Mouse (Mus musculus): Measurements from ENCODE around the gene Galnt14. TPM values are rescaled to one million over a fixed set of nuclear protein-coding genes. Genes with fewer than 3 reads are reported as not detected.

Galnt14 gene
- polyA plus RNA-seq, 1 experiment from 2014 or later, result 0.30 TPM

DNA sequence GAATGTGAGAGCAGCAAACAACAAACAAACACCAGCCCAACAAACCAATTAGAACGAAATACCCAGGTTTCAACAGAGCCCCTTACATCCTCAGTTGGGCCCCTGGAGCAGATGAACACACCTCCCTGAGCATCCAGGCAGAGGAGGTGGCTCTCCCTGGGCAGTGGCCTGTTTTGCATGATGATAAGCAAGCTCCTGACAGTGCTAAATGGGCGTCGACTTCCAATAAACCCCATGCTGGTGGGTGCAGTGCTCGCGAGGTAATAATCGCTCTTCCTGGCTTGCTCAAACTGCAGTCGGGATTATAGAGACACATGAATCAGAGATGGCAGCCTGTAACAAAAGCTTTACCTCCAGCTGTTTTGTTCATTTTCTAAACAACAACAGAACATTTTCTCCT lies 235.9 kb downstream of the Galnt14 start:
- Histone ChIP-seq H3K9ac (ENCODE audit: low read length) (no peak overlapping the region), H3K27ac (ENCODE audit: low read length) (no peak overlapping the region), H3K9me3 (replicated peaks; ENCODE audit: control insufficient read depth, low read length) (no peaks in the 10 kb centered on the region), H3K27me3 (ENCODE audit: control insufficient read depth, insufficient read depth, low read length) (no peaks in the 10 kb centered on the region), H3K4me3 (replicated peaks; ENCODE audit: low read length) (no peak overlapping the region), H3K36me3 (ENCODE audit: control insufficient read depth, insufficient read depth, low read length) (no peaks in the 10 kb centered on the region), H3K4me1 (ENCODE audit: control insufficient read depth, insufficient read depth, low read length) (no peaks in the 10 kb centered on the region), H3K4me2 (ENCODE audit: low read depth, low read length) (no peak overlapping the region)
- WGBS, result 46% methylated on average over 7 of the region's 7 CpGs
- no peak for ATAC-seq (ENCODE audit: insufficient read depth, low FRiP score)

DNA sequence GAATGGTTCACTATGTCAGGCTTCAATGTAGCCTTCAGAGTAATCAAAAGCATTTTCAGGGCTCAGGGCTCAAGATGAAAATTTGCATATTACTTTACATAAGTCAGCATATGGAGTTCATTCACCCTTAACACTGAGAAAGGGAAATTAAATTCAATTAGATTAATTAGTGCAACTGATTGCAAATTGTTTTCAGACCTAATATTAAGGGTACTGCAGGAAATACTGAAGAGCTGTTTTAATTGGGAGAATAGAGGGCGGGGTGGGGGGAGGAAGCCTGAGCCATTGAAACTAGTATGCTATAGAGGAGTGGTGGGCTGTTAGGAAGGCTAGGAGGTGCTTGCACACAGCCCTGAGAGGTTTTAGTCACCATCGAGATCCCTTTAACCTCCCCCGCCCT lies 237.2 kb downstream of the Galnt14 start:
- H3K4me3 ChIP-seq (replicated peaks; ENCODE audit: low read length), result no peak overlapping the region
- H3K9me3 ChIP-seq (replicated peaks; ENCODE audit: control insufficient read depth, low read length), result no peaks in the 10 kb centered on the region
- WGBS, result 85% methylated on average over 3 of the region's 3 CpGs
- no peaks in the 10 kb centered on the region for H3K27me3 ChIP-seq (ENCODE audit: control insufficient read depth, insufficient read depth, low read length)
- H3K27ac ChIP-seq (ENCODE audit: low read length), result no peak overlapping the region
- ATAC-seq (ENCODE audit: insufficient read depth, low FRiP score), result no peak
- H3K9ac ChIP-seq (ENCODE audit: low read length), result no peak overlapping the region
- no peaks in the 10 kb centered on the region for H3K36me3 ChIP-seq (ENCODE audit: control insufficient read depth, insufficient read depth, low read length)
- no peak overlapping the region for H3K4me2 ChIP-seq (ENCODE audit: low read depth, low read length)
- H3K4me1 ChIP-seq (ENCODE audit: control insufficient read depth, insufficient read depth, low read length), result no peaks in the 10 kb centered on the region

DNA sequence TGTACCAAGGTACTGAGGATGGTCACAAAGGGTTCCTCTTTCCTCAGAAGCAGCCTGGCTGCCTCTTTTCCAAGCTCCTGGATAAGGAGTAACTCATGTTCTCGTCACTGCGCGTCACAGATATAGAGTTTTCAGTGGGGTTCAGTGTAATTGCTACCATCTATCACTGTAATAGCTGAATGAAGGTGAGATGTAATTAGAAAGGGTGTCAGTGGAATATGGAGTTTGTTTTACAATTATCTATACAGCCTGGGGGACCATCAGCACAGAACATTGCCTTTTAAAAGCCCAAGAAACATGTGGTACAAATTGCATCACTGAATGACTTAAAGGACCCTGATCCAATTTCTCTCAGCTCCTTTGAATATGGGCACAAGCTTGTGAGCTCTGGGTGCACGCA lies 249.4 kb downstream of the Galnt14 start:
- WGBS, result 84% methylated on average over 4 of the region's 4 CpGs
- no peak overlapping the region for H3K4me2 ChIP-seq (ENCODE audit: low read depth, low read length)
- no peaks in the 10 kb centered on the region for H3K27me3 ChIP-seq (ENCODE audit: control insufficient read depth, insufficient read depth, low read length)
- H3K36me3 ChIP-seq (ENCODE audit: control insufficient read depth, insufficient read depth, low read length), result no peaks in the 10 kb centered on the region
- no peak for ATAC-seq (ENCODE audit: insufficient read depth, low FRiP score)
- H3K27ac ChIP-seq (ENCODE audit: low read length), result no peak overlapping the region
- H3K9ac ChIP-seq (ENCODE audit: low read length), result no peak overlapping the region
- no peaks in the 10 kb centered on the region for H3K4me1 ChIP-seq (ENCODE audit: control insufficient read depth, insufficient read depth, low read length)
- H3K4me3 ChIP-seq (replicated peaks; ENCODE audit: low read length), result no peak overlapping the region
- H3K9me3 ChIP-seq (replicated peaks; ENCODE audit: control insufficient read depth, low read length), result no peaks in the 10 kb centered on the region

DNA sequence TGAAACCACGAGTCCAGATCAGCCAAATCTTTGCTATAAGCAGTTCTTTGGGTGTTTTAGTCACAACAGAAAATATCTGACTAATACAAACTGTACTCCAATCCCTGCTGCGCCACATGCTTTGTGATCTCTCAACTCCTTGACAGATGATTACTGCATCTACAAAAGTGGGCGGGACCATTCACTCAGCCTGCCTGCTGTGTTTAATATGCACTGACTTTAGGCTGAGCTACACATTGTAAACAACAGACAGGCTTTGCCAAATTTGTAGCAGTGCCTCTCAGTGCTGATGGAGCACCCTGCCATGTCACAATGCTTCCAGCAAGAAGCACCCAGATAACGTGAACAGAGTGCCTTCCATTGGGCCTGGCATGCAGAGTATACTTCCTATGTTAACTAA lies 251.5 kb downstream of the Galnt14 start:
- no peak overlapping the region for H3K4me2 ChIP-seq (ENCODE audit: low read depth, low read length)
- WGBS, result 70% methylated on average over 4 of the region's 4 CpGs
- H3K9ac ChIP-seq (ENCODE audit: low read length), result no peak overlapping the region
- H3K9me3 ChIP-seq (replicated peaks; ENCODE audit: control insufficient read depth, low read length), result no peaks in the 10 kb centered on the region
- H3K36me3 ChIP-seq (ENCODE audit: control insufficient read depth, insufficient read depth, low read length), result no peaks in the 10 kb centered on the region
- no peak overlapping the region for H3K4me3 ChIP-seq (replicated peaks; ENCODE audit: low read length)
- no peaks in the 10 kb centered on the region for H3K27me3 ChIP-seq (ENCODE audit: control insufficient read depth, insufficient read depth, low read length)
- no peak for ATAC-seq (ENCODE audit: insufficient read depth, low FRiP score)
- H3K4me1 ChIP-seq (ENCODE audit: control insufficient read depth, insufficient read depth, low read length), result no peaks in the 10 kb centered on the region
- no peak overlapping the region for H3K27ac ChIP-seq (ENCODE audit: low read length)

DNA sequence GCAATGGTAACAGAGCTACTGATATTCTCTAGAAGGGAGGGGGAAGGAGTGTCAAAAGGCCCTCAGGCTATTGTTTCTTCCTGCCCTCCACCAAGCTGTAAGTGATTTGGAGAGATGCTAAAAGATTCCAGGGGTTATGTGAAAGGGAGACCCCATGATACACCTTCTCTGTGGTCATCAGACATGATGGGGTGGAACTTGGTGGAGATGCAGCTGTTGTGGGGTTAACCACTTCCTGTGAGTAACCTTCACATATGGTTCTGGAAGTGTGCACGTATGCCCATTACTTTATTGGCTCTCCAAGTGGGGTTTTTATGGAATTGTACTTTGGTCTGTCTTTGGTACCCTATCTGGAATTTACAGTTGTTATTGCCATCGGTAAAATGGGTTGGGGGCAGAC lies 253.7 kb downstream of the Galnt14 start:
- Histone ChIP-seq H3K27me3 (ENCODE audit: control insufficient read depth, insufficient read depth, low read length) (no peaks in the 10 kb centered on the region), H3K36me3 (ENCODE audit: control insufficient read depth, insufficient read depth, low read length) (no peaks in the 10 kb centered on the region), H3K4me2 (ENCODE audit: low read depth, low read length) (no peak overlapping the region), H3K27ac (ENCODE audit: low read length) (no peak overlapping the region), H3K4me1 (ENCODE audit: control insufficient read depth, insufficient read depth, low read length) (no peaks in the 10 kb centered on the region), H3K9me3 (replicated peaks; ENCODE audit: control insufficient read depth, low read length) (no peaks in the 10 kb centered on the region), H3K9ac (ENCODE audit: low read length) (no peak overlapping the region), H3K4me3 (replicated peaks; ENCODE audit: low read length) (no peak overlapping the region)
- ATAC-seq (ENCODE audit: insufficient read depth, low FRiP score), result no peak
- 79% methylated on average over 2 of the region's 2 CpGs for WGBS

DNA sequence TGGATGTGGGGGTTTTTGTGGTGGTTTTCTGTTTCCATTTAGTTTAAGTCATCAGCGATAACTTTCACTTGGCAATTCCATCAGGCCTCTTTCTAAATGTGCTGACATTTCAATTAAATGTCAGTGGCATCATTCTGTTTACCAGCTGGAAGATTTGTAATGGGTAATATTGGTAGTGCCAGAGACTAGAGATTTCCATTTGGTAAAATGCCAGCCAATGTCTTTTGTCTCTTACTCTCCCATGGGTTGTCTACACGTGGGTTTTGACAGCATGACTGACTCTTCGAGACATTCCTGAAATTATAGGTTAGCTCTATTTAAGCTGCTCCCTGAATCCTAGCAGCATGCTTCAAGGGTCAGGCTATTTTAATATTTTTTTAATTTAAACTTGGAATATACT lies 256.6 kb downstream of the Galnt14 start:
- no peaks in the 10 kb centered on the region for H3K36me3 ChIP-seq (ENCODE audit: control insufficient read depth, insufficient read depth, low read length)
- no peak overlapping the region for H3K9ac ChIP-seq (ENCODE audit: low read length)
- no peak for ATAC-seq (ENCODE audit: insufficient read depth, low FRiP score)
- H3K4me2 ChIP-seq (ENCODE audit: low read depth, low read length), result no peak overlapping the region
- H3K27me3 ChIP-seq (ENCODE audit: control insufficient read depth, insufficient read depth, low read length), result no peaks in the 10 kb centered on the region
- no peak overlapping the region for H3K4me3 ChIP-seq (replicated peaks; ENCODE audit: low read length)
- no peak overlapping the region for H3K27ac ChIP-seq (ENCODE audit: low read length)
- 68% methylated on average over 3 of the region's 3 CpGs for WGBS
- H3K9me3 ChIP-seq (replicated peaks; ENCODE audit: control insufficient read depth, low read length), result no peaks in the 10 kb centered on the region
- no peaks in the 10 kb centered on the region for H3K4me1 ChIP-seq (ENCODE audit: control insufficient read depth, insufficient read depth, low read length)

DNA sequence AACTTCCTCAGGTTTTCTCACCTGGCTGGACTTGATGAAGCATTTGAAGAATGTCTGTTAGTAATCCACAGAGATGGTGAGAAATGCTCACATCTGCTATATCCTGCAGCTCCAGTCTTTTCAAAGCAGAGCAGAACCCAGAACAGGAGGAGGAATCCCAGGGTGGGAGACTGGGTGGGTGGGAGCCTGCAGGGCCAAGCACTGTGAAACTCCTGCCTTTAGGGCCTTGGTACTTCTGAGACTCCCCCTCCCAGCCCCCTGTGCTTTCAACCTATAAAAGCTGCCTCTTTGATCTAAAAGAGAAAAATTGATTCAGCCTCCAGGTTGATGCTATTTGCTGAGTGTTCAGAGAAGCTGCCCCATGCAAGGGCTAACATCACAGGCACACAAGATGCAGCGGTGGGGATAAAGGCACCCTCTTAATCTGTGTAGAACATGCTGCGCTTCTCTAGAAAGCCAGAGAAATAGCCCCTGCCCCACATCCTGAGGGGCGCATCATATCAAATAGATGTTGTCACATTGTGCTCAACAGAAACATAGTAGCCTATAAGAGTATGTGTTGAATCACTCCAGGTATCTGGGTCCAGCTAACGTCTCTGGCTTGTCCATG lies 258.0 kb downstream of the Galnt14 start:
- H3K9me3 ChIP-seq (replicated peaks; ENCODE audit: control insufficient read depth, low read length), result no peaks in the 10 kb centered on the region
- H3K36me3 ChIP-seq (ENCODE audit: control insufficient read depth, insufficient read depth, low read length), result no peaks in the 10 kb centered on the region
- no peak overlapping the region for H3K4me3 ChIP-seq (replicated peaks; ENCODE audit: low read length)
- no peaks in the 10 kb centered on the region for H3K27me3 ChIP-seq (ENCODE audit: control insufficient read depth, insufficient read depth, low read length)
- ATAC-seq (ENCODE audit: insufficient read depth, low FRiP score), result no peak
- WGBS, result 79% methylated on average over 4 of the region's 4 CpGs
- no peak overlapping the region for H3K4me2 ChIP-seq (ENCODE audit: low read depth, low read length)
- H3K4me1 ChIP-seq (ENCODE audit: control insufficient read depth, insufficient read depth, low read length), result no peaks in the 10 kb centered on the region
- no peak overlapping the region for H3K9ac ChIP-seq (ENCODE audit: low read length)
- H3K27ac ChIP-seq (ENCODE audit: low read length), result no peak overlapping the region

DNA sequence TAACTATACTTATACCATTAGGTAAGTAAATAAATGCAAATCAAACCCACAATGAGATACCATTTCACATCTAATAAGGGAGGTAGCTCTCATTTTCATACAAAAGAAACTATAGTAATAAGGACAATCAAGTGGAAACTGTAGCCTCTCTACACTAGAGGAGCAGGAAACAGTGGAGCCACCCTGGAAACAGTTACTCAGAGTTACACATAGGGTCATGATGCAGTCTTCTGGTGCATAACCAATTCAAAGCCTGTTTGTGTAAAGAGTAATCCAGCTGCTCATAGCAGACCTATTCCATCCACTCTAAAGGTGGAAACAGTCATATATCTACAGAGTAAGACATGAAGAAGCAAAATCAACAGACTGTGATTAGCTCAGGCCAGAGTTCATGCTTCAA lies 261.1 kb downstream of the Galnt14 start:
- H3K4me1 ChIP-seq (ENCODE audit: control insufficient read depth, insufficient read depth, low read length), result no peaks in the 10 kb centered on the region
- no peak overlapping the region for H3K27ac ChIP-seq (ENCODE audit: low read length)
- no peak for ATAC-seq (ENCODE audit: insufficient read depth, low FRiP score)
- H3K9ac ChIP-seq (ENCODE audit: low read length), result no peak overlapping the region
- no peak overlapping the region for H3K4me3 ChIP-seq (replicated peaks; ENCODE audit: low read length)
- no peaks in the 10 kb centered on the region for H3K9me3 ChIP-seq (replicated peaks; ENCODE audit: control insufficient read depth, low read length)
- H3K27me3 ChIP-seq (ENCODE audit: control insufficient read depth, insufficient read depth, low read length), result no peaks in the 10 kb centered on the region
- no peak overlapping the region for H3K4me2 ChIP-seq (ENCODE audit: low read depth, low read length)
- H3K36me3 ChIP-seq (ENCODE audit: control insufficient read depth, insufficient read depth, low read length), result no peaks in the 10 kb centered on the region

Data from stomach, embryonic 16.5 days (tissue).